Mouse (Mus musculus) liver, embryonic 12.5 days (tissue): ENCODE measurements around the gene Poll. TPM values are rescaled to one million over a fixed set of nuclear protein-coding genes. Genes with fewer than 3 reads are reported as not detected.

ENCODE experiments used
- ATAC-seq: fragments of 200-750 bp; cut with Nextera tagmentation; 2 replicates; pipeline ENCODE4 v1.8.0; 2017; ENCODE audit warnings: moderate number of reproducible peaks, mild to moderate bottlenecking, moderate library complexity
- H3K27ac ChIP-seq: fragments of 300-500 bp; sonication (generic); 2 replicates; pipeline ENCODE4 v1.5.1; 2016; ENCODE audit warnings: mild to moderate bottlenecking
- H3K27me3 ChIP-seq: fragments of 300-500 bp; sonication (generic); replicated peaks from 2 replicates; pipeline ENCODE4 v1.6.1; 2016; ENCODE audit warnings: mild to moderate bottlenecking, moderate library complexity
- H3K36me3 ChIP-seq: fragments of 300-500 bp; sonication (generic); 2 replicates; pipeline ENCODE4 v1.6.1; 2016; ENCODE audit warnings: mild to moderate bottlenecking, moderate library complexity
- H3K4me1 ChIP-seq: fragments of 300-500 bp; sonication (generic); 2 replicates; pipeline ENCODE4 v1.6.1; 2016
- H3K4me2 ChIP-seq: fragments of 300-500 bp; sonication (generic); 2 replicates; pipeline ENCODE4 v1.6.1; 2016; ENCODE audit warnings: mild to moderate bottlenecking, moderate library complexity
- H3K4me3 ChIP-seq: fragments of 300-500 bp; sonication (generic); 2 replicates; pipeline ENCODE4 v1.5.1; 2016; ENCODE audit warnings: mild to moderate bottlenecking, moderate library complexity
- H3K9ac ChIP-seq: fragments of 300-500 bp; sonication (generic); 2 replicates; pipeline ENCODE4 v1.6.1; 2016; ENCODE audit warnings: mild to moderate bottlenecking, moderate library complexity
- H3K9me3 ChIP-seq: fragments of 300-500 bp; sonication (generic); replicated peaks from 2 replicates; pipeline ENCODE4 v1.6.1; 2016; ENCODE audit warnings: mild to moderate bottlenecking, moderate library complexity
- WGBS: fragments of 180-500 bp; shearing (Covaris S2); methylation state at CpG from one replicate; pipeline ENCODE4 v1.1.7; 2016; ENCODE audit not compliant: insufficient replicate concordance; 5-methylcytosine and 5-hydroxymethylcytosine counted together
- polyA plus RNA-seq: library from polyadenylated mRNA; unstranded; fragments of >200 nt; fragmentation: Nextera tagmentation; extraction: Ambion mirVana; gene quantifications from 2 replicates; pipeline ENCODE4 v1.2.1, GENCODE M21; 2016

The Poll gene
- polyA plus RNA-seq, 1 experiment from 2014 or later = 9.9 TPM

- peaks cover 45% of the 10 kb centered on the region for H3K4me1 ChIP-seq
- no peak overlapping the region for H3K9ac ChIP-seq
- H3K27ac ChIP-seq = no peak overlapping the region
- H3K4me3 ChIP-seq = no peak overlapping the region
- H3K9me3 ChIP-seq = no peaks in the 10 kb centered on the region
- no peak for ATAC-seq
- H3K27me3 ChIP-seq = no peaks in the 10 kb centered on the region
- H3K4me2 ChIP-seq = no peak overlapping the region
- peaks cover 64% of the 10 kb centered on the region for H3K36me3 ChIP-seq
- WGBS = 92% methylated on average over 5 of the region's 5 CpGs
Observed at GRCm38 (mm10) chr19:45529294-45529693, 31.0 kb downstream of the Poll start.

GRCm38 (mm10) chr19:45527931-45528534 lies 32.3 kb downstream of the Poll start:
- 59% methylated on average over 10 of the region's 10 CpGs for WGBS
- H3K36me3 ChIP-seq = peaks cover 76% of the 10 kb centered on the region
- H3K9ac ChIP-seq = no peak overlapping the region
- H3K4me2 ChIP-seq = no peak overlapping the region
- H3K27ac ChIP-seq = peak overlapping the region; percentile 39
- no peaks in the 10 kb centered on the region for H3K27me3 ChIP-seq
- ATAC-seq = no peak
- peaks cover 39% of the 10 kb centered on the region for H3K4me1 ChIP-seq
- no peak overlapping the region for H3K4me3 ChIP-seq
- no peaks in the 10 kb centered on the region for H3K9me3 ChIP-seq

- peaks cover 83% of the 10 kb centered on the region for H3K36me3 ChIP-seq
- no peak overlapping the region for H3K9ac ChIP-seq
- H3K27me3 ChIP-seq = no peaks in the 10 kb centered on the region
- peak; percentile 51; the same call in 1 of the 2 replicates for ATAC-seq
- peaks cover 39% of the 10 kb centered on the region for H3K4me1 ChIP-seq
- no peaks in the 10 kb centered on the region for H3K9me3 ChIP-seq
- H3K4me3 ChIP-seq = no peak overlapping the region
- H3K27ac ChIP-seq = peak overlapping the region; percentile 39; the same call in 1 of the 2 replicates
- H3K4me2 ChIP-seq = no peak overlapping the region
- WGBS = 60% methylated on average over 7 of the region's 7 CpGs
Observed at GRCm38 (mm10) chr19:45527382-45527781, 32.9 kb downstream of the Poll start.

- Histone ChIP-seq H3K9ac (no peak overlapping the region), H3K4me3 (no peak overlapping the region), H3K4me2 (no peak overlapping the region), H3K4me1 (no peaks in the 10 kb centered on the region), H3K9me3 (no peaks in the 10 kb centered on the region), H3K27me3 (no peaks in the 10 kb centered on the region), H3K27ac (no peak overlapping the region), H3K36me3 (peaks cover 97% of the 10 kb centered on the region)
- WGBS = 89% methylated on average over 12 of the region's 12 CpGs
- no peak for ATAC-seq
Observed at GRCm38 (mm10) chr19:45516264-45516663, 44.1 kb downstream of the Poll start.

- ATAC-seq = no peak
- no peaks in the 10 kb centered on the region for H3K27me3 ChIP-seq
- H3K4me1 ChIP-seq = peaks cover 5% of the 10 kb centered on the region; the same call in 1 of the 2 replicates
- H3K9me3 ChIP-seq = no peaks in the 10 kb centered on the region
- H3K4me2 ChIP-seq = no peak overlapping the region
- H3K36me3 ChIP-seq = peaks cover 91% of the 10 kb centered on the region
- H3K27ac ChIP-seq = no peak overlapping the region
- no peak overlapping the region for H3K9ac ChIP-seq
- 88% methylated on average over 2 of the region's 2 CpGs for WGBS
- no peak overlapping the region for H3K4me3 ChIP-seq
Observed at GRCm38 (mm10) chr19:45515341-45515740, 45.0 kb downstream of the Poll start.

GRCm38 (mm10) chr19:45511406-45511805 lies 48.9 kb downstream of the Poll start:
- peaks cover 84% of the 10 kb centered on the region for H3K36me3 ChIP-seq
- peaks cover 11% of the 10 kb centered on the region; the same call in 1 of the 2 replicates for H3K4me1 ChIP-seq

GRCm38 (mm10) chr19:45510680-45511079 lies 49.7 kb downstream of the Poll start:
- Histone ChIP-seq H3K9me3 (no peaks in the 10 kb centered on the region), H3K27me3 (no peaks in the 10 kb centered on the region), H3K27ac (no peak overlapping the region), H3K36me3 (peaks cover 80% of the 10 kb centered on the region), H3K4me1 (peaks cover 11% of the 10 kb centered on the region; the same call in 1 of the 2 replicates), H3K4me3 (no peak overlapping the region), H3K4me2 (no peak overlapping the region), H3K9ac (no peak overlapping the region)
- WGBS = 43% methylated on average over 3 of the region's 3 CpGs
- ATAC-seq = peak; percentile 49; the same call in 1 of the 2 replicates

More at GRCm38 (mm10) chr19:45511406-45511805, 48.9 kb downstream of the Poll start:
- Histone ChIP-seq H3K9me3 (no peaks in the 10 kb centered on the region), H3K9ac (no peak overlapping the region), H3K27me3 (no peaks in the 10 kb centered on the region), H3K4me2 (no peak overlapping the region), H3K27ac (no peak overlapping the region), H3K4me3 (no peak overlapping the region)
- no peak for ATAC-seq
- 85% methylated on average over 4 of the region's 4 CpGs for WGBS

- WGBS = 87% methylated on average over 19 of the region's 19 CpGs
- H3K27ac ChIP-seq = no peak overlapping the region
- H3K4me2 ChIP-seq = no peak overlapping the region
- H3K27me3 ChIP-seq = no peaks in the 10 kb centered on the region
- peaks cover 77% of the 10 kb centered on the region for H3K36me3 ChIP-seq
- ATAC-seq = no peak
- H3K9ac ChIP-seq = no peak overlapping the region
- H3K4me3 ChIP-seq = no peak overlapping the region
- H3K9me3 ChIP-seq = no peaks in the 10 kb centered on the region
- H3K4me1 ChIP-seq = peaks cover 22% of the 10 kb centered on the region
Observed at GRCm38 (mm10) chr19:45507531-45507930, 52.8 kb downstream of the Poll start.

- H3K9ac ChIP-seq = no peak overlapping the region
- ATAC-seq = no peak
- 77% methylated on average over 7 of the region's 7 CpGs for WGBS
Observed at GRCm38 (mm10) chr19:45505446-45505845, 54.9 kb downstream of the Poll start.

More at GRCm38 (mm10) chr19:45505446-45505845, 54.9 kb downstream of the Poll start:
- H3K4me2 ChIP-seq = no peak overlapping the region
- H3K4me1 ChIP-seq = peaks cover 18% of the 10 kb centered on the region
- H3K4me3 ChIP-seq = no peak overlapping the region
- H3K27me3 ChIP-seq = no peaks in the 10 kb centered on the region
- H3K36me3 ChIP-seq = peaks cover 62% of the 10 kb centered on the region
- no peak overlapping the region for H3K27ac ChIP-seq
- no peaks in the 10 kb centered on the region for H3K9me3 ChIP-seq

Other genes starting within 250 kb of the Poll start
- gene Btrc, start 196.8 kb downstream of the Poll start, polyA plus RNA-seq = 48.9 and 49.1 TPM in 2 replicates
- gene Gm17018, start 84 bp upstream of the Poll start, polyA plus RNA-seq = 21.4 and 25.5 TPM in 2 replicates
- 4.3 and 4.6 TPM in 2 replicates for gene Fbxw4, start 99.8 kb upstream of the Poll start, polyA plus RNA-seq
- gene Fgf8, start 182.4 kb upstream of the Poll start, polyA plus RNA-seq = not detected in 2 replicates
- 13.7 and 14.8 TPM in 2 replicates for gene Npm3, start 189.1 kb upstream of the Poll start, polyA plus RNA-seq
- 34.8 and 37.9 TPM in 2 replicates for gene Mgea5, start 223.3 kb upstream of the Poll start, polyA plus RNA-seq